Mouse (Mus musculus): Measurements from ENCODE around the gene Sema6d. TPM values are rescaled to one million over a fixed set of nuclear protein-coding genes. Genes with fewer than 3 reads are reported as not detected.

Gene Sema6d
- polyA plus RNA-seq, 1 experiment from 2014 or later: 4.9 TPM

GRCm38 (mm10) chr2:124234636-124235221 lies 145.0 kb downstream of the Sema6d start:
- Histone ChIP-seq H3K4me1 (replicated peaks; ENCODE audit: insufficient read depth, low read length) (no peaks in the 10 kb centered on the region), H3K4me3 (replicated peaks; ENCODE audit: low read depth, low read length) (no peak overlapping the region), H3K27me3 (ENCODE audit: insufficient read depth, low read length) (no peaks in the 10 kb centered on the region), H3K9ac (ENCODE audit: low read depth, low read length) (no peak overlapping the region), H3K36me3 (ENCODE audit: insufficient read depth, low read length) (no peaks in the 10 kb centered on the region), H3K27ac (no peak overlapping the region), H3K9me3 (replicated peaks; ENCODE audit: low read length) (no peaks in the 10 kb centered on the region), H3K4me2 (ENCODE audit: low read length) (no peak overlapping the region)
- DNase-seq (ENCODE audit: low spot score): no peak
- 87% methylated on average over 9 of the region's 9 CpGs for WGBS
- ATAC-seq (replicated peaks; ENCODE audit: low FRiP score, low read depth): no peak
- TF ChIP-seq CTCF (IDR thresholded peaks at IDR 0.05; ENCODE audit: low read depth): no peak

GRCm38 (mm10) chr2:124235237-124236055 lies 145.7 kb downstream of the Sema6d start:
- 63% methylated on average over 6 of the region's 6 CpGs for WGBS
- Histone ChIP-seq H3K4me1 (replicated peaks; ENCODE audit: insufficient read depth, low read length) (no peaks in the 10 kb centered on the region), H3K9ac (ENCODE audit: low read depth, low read length) (no peak overlapping the region), H3K27ac (no peak overlapping the region), H3K36me3 (ENCODE audit: insufficient read depth, low read length) (no peaks in the 10 kb centered on the region), H3K9me3 (replicated peaks; ENCODE audit: low read length) (no peaks in the 10 kb centered on the region), H3K4me2 (ENCODE audit: low read length) (no peak overlapping the region), H3K4me3 (replicated peaks; ENCODE audit: low read depth, low read length) (no peak overlapping the region), H3K27me3 (ENCODE audit: insufficient read depth, low read length) (no peaks in the 10 kb centered on the region)
- DNase-seq (ENCODE audit: low spot score) (no peak), ATAC-seq (replicated peaks; ENCODE audit: low FRiP score, low read depth) (no peak)
- TF ChIP-seq CTCF (IDR thresholded peaks at IDR 0.05; ENCODE audit: low read depth): no peak

GRCm38 (mm10) chr2:124236831-124237230 lies 147.1 kb downstream of the Sema6d start:
- 97% methylated on average over 1 of the region's 1 CpGs for WGBS
- ATAC-seq (replicated peaks; ENCODE audit: low FRiP score, low read depth) (no peak), DNase-seq (ENCODE audit: low spot score) (no peak)
- no peak overlapping the region for H3K27ac ChIP-seq
- no peaks in the 10 kb centered on the region for H3K4me1 ChIP-seq (replicated peaks; ENCODE audit: insufficient read depth, low read length)
- H3K9ac ChIP-seq (ENCODE audit: low read depth, low read length): no peak overlapping the region
- no peak for TF ChIP-seq CTCF (IDR thresholded peaks at IDR 0.05; ENCODE audit: low read depth)
- no peaks in the 10 kb centered on the region for H3K9me3 ChIP-seq (replicated peaks; ENCODE audit: low read length)
- H3K4me2 ChIP-seq (ENCODE audit: low read length): no peak overlapping the region
- H3K4me3 ChIP-seq (replicated peaks; ENCODE audit: low read depth, low read length): no peak overlapping the region
- H3K27me3 ChIP-seq (ENCODE audit: insufficient read depth, low read length): no peaks in the 10 kb centered on the region
- H3K36me3 ChIP-seq (ENCODE audit: insufficient read depth, low read length): no peaks in the 10 kb centered on the region

- Histone ChIP-seq H3K4me1 (replicated peaks; ENCODE audit: insufficient read depth, low read length) (no peaks in the 10 kb centered on the region), H3K27ac (no peak overlapping the region), H3K4me2 (ENCODE audit: low read length) (no peak overlapping the region), H3K4me3 (replicated peaks; ENCODE audit: low read depth, low read length) (no peak overlapping the region), H3K9ac (ENCODE audit: low read depth, low read length) (no peak overlapping the region), H3K36me3 (ENCODE audit: insufficient read depth, low read length) (no peaks in the 10 kb centered on the region), H3K27me3 (ENCODE audit: insufficient read depth, low read length) (no peaks in the 10 kb centered on the region), H3K9me3 (replicated peaks; ENCODE audit: low read length) (no peaks in the 10 kb centered on the region)
- ATAC-seq (replicated peaks; ENCODE audit: low FRiP score, low read depth) (no peak), DNase-seq (ENCODE audit: low spot score) (no peak)
- 45% methylated on average over 1 of the region's 1 CpGs for WGBS
- TF ChIP-seq CTCF (IDR thresholded peaks at IDR 0.05; ENCODE audit: low read depth): no peak
Measured at GRCm38 (mm10) chr2:124243608-124244007, 153.8 kb downstream of the Sema6d start.

- H3K36me3 ChIP-seq (ENCODE audit: insufficient read depth, low read length): no peaks in the 10 kb centered on the region
- no peak overlapping the region for H3K27ac ChIP-seq
- WGBS: 61% methylated on average over 4 of the region's 4 CpGs
- no peaks in the 10 kb centered on the region for H3K9me3 ChIP-seq (replicated peaks; ENCODE audit: low read length)
- H3K4me3 ChIP-seq (replicated peaks; ENCODE audit: low read depth, low read length): no peak overlapping the region
- TF ChIP-seq CTCF (IDR thresholded peaks at IDR 0.05; ENCODE audit: low read depth): no peak
- no peak overlapping the region for H3K4me2 ChIP-seq (ENCODE audit: low read length)
- peak; percentile 13 for DNase-seq (ENCODE audit: low spot score)
- no peaks in the 10 kb centered on the region for H3K4me1 ChIP-seq (replicated peaks; ENCODE audit: insufficient read depth, low read length)
- no peak overlapping the region for H3K9ac ChIP-seq (ENCODE audit: low read depth, low read length)
- ATAC-seq (replicated peaks; ENCODE audit: low FRiP score, low read depth): no peak
- no peaks in the 10 kb centered on the region for H3K27me3 ChIP-seq (ENCODE audit: insufficient read depth, low read length)
Measured at GRCm38 (mm10) chr2:124244543-124245245, 154.9 kb downstream of the Sema6d start.

- H3K36me3 ChIP-seq (ENCODE audit: insufficient read depth, low read length): no peaks in the 10 kb centered on the region
- DNase-seq (ENCODE audit: low spot score) (peak; percentile 11), ATAC-seq (replicated peaks; ENCODE audit: low FRiP score, low read depth) (no peak)
- no peak overlapping the region for H3K27ac ChIP-seq
- WGBS: 56% methylated on average over 1 of the region's 1 CpGs
- no peak for TF ChIP-seq CTCF (IDR thresholded peaks at IDR 0.05; ENCODE audit: low read depth)
- no peaks in the 10 kb centered on the region for H3K4me1 ChIP-seq (replicated peaks; ENCODE audit: insufficient read depth, low read length)
- H3K27me3 ChIP-seq (ENCODE audit: insufficient read depth, low read length): no peaks in the 10 kb centered on the region
- no peak overlapping the region for H3K9ac ChIP-seq (ENCODE audit: low read depth, low read length)
- no peak overlapping the region for H3K4me2 ChIP-seq (ENCODE audit: low read length)
- H3K9me3 ChIP-seq (replicated peaks; ENCODE audit: low read length): no peaks in the 10 kb centered on the region
- H3K4me3 ChIP-seq (replicated peaks; ENCODE audit: low read depth, low read length): no peak overlapping the region
Measured at GRCm38 (mm10) chr2:124258108-124258507, 168.3 kb downstream of the Sema6d start.
